Mouse (Mus musculus) monocyte, adult 2 months (primary cell): ENCODE data around the gene Dnah17.

Experiments used
- DNase-seq, 2 experiments: peaks; one replicate each; pipeline ENCODE4 v3.0.0; 2022; ENCODE audit warnings: low spot score in 2 of 2, low read depth in 1 of 2

Dnah17 gene

DNA sequence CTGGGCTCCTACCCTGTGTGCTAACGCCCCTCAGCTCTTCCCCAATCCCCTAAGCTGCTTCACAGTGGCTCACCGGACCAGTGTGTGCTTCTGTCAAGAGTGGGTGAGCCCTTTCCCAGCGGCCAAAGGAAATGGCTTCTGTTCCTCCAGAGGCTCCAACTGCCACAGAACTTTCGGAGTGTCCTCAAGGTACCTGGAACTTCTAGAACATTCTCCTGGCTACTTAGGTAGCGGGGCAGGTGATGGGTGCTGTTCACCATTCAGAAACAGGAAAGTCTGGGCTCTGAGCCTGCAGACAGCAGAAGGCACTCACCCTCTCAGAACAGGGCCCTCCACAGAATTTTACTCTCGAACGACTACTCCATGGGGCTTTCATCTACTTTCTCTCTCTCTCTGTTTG is at the start of gene Dnah17:
TSS of gene Dnah17 (minus strand) at position 101 of the 400 bp plus-strand sequence.
- no peak for DNase-seq

GRCm38 (mm10) chr11:118180199-118180598 is 49.8 kb upstream of the Dnah17 start:
- peak; percentile 10 to 37 for DNase-seq

GRCm38 (mm10) chr11:118178236-118178635 is 47.8 kb upstream of the Dnah17 start:
- no peak for DNase-seq

DNA sequence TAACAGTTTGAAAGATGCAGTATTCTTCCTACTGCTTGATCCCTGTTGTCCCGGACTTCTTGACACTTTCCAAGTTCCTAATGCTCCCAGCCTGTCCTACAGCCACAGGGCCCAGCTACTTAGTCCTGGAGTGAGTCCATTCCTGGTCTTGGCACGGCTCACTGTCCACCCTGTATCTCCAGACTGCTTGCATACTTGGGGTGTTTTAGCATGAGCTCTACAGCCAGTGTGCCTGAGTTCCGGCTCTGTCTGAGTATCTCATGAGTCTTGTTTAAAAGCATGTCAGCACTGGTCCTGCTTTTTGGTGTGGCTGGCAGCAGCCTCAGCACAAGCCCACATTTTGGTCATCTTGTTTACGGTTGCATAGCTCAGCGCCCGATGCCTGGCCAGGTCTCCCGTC is 44.3 kb upstream of the Dnah17 start:
- DNase-seq = no peak

DNA sequence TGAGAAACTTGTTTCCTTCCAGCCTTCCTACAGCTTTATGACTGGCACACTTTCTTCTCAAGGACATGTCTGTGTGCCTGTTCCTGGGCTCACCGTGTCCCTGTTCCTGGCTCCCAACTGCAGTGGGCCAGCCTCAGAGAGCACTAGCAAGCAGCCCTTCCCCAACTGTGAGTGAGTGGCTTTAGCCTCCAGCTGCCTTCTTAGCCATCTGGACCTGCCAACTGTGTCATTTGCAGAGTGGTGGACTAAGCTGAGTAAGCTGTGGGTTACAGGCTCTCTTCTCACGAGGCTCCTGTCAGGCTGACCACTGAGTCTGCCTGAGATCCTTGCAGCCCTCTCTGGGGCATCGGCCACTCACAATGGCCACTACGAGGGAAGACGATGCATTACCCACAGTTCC is 42.3 kb upstream of the Dnah17 start:
- DNase-seq = no peak

GRCm38 (mm10) chr11:118170333-118170732 is 39.9 kb upstream of the Dnah17 start:
- DNase-seq = no peak

DNA sequence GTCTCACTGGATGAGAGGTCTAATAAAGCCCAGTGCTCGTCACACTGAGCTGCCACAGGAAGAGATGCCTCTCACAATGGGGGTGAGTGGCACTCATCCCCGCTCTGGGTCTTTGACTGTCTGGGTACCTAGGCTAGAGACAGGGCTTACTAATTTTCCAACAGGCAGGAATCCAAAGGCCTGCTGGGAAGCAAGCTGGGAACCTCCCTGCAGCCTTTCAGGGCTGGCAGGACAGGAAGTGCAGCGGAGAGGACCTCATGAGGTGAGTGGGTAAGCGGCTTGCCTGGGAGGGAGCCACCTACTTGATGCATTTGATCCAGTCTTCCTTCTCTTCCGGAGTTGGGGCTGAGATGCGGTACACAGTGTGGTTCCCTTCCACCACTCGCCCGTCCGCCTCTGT is 38.3 kb upstream of the Dnah17 start:
- DNase-seq = no peak

DNA sequence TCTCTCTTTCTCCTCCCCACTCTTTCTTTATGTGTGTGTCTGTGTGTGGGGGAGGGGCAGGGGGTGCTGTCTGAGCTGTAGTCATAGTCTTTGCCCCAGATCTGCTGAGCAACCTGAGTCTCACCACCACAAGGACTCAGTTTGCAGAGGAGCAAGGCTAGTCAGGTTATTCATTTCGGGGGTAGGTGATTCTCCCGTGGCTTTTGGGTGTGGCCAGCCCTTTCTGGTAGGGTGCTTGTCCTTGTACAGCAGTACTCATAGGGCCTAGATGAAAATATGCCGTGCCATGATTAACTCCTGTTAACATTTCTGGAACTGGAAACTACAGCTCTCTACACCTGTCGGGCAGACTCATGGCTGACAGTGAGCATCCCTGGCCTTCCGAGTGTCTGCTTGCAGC is 36.2 kb upstream of the Dnah17 start:
- DNase-seq = no peak

GRCm38 (mm10) chr11:118165681-118166080 is 35.2 kb upstream of the Dnah17 start:
- no peak for DNase-seq

DNA sequence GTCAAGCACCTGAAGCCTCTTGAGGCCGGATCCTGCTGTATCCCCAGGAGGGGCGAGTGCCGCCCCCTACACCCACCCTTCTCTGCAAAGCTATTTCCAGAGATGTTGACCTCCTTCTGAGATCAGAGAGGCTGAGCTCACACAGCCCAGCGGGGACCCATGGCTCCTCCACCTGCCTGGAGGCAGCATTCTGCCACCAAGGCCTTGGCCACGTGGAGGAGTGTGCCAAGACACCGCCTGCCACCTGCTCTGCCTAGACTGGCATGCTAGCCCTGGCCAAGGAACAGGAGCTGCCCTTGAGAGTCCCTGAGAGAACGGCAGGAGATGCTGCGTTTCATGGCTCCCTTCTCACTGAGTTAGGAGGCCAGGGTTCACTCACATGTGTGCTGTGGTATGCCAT is 34.1 kb upstream of the Dnah17 start:
- DNase-seq = no peak

GRCm38 (mm10) chr11:118162245-118162644 is 31.8 kb upstream of the Dnah17 start:
- no peak for DNase-seq

- no peak for DNase-seq
These were observed 30.8 kb upstream of the Dnah17 start for GRCm38 (mm10) chr11:118161240-118161639.

DNA sequence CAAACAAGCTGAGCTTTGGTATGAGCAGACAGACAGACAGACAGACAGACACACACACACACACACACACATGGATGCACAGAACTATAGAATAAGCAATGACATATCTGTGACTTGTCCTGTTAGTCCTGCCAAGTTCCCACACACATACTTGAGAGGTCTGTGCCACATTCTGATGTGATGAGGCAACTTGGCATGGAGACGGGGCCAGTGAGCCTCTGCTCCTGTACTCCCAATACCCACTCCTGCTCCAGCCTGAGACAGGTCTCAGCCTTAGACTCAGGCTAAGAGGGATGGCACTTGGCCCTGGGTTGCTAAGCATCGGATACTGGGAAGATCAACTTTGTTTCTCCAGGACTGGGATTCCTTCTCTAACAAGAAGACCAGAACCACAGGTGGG is 30.3 kb upstream of the Dnah17 start:
- no peak for DNase-seq

GRCm38 (mm10) chr11:118158753-118159152 is 28.3 kb upstream of the Dnah17 start:
- no peak for DNase-seq

DNA sequence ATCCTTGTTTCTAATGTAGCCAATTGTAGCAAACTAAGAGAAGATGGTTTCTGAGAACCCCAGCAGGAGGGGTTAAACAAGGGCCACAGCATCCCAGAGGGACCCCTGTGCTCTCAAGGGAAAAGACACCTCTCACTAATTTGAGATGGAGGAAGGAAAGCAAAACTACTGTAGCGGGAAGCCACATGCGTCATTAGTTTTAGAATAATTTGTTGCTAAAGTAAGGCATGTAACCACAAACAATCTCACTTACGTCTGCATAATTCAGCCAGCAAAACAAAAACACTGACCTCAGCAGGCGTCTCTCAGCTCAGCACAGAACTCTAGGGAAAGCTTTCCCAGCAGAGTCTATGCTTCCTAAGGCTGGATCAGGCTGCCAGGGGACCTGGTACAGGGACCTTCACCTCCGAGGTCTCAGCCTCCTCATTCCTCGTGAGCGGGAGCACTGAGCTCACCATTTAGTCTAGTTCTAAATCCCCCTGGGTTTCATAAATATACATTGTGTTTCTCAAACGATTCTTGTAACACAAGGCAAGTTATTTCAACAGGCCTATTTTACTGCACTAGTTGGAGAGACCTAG is 26.1 kb upstream of the Dnah17 start:
- no peak for DNase-seq

- no peak for DNase-seq
These were observed 22.5 kb upstream of the Dnah17 start for GRCm38 (mm10) chr11:118152964-118153363.

DNA sequence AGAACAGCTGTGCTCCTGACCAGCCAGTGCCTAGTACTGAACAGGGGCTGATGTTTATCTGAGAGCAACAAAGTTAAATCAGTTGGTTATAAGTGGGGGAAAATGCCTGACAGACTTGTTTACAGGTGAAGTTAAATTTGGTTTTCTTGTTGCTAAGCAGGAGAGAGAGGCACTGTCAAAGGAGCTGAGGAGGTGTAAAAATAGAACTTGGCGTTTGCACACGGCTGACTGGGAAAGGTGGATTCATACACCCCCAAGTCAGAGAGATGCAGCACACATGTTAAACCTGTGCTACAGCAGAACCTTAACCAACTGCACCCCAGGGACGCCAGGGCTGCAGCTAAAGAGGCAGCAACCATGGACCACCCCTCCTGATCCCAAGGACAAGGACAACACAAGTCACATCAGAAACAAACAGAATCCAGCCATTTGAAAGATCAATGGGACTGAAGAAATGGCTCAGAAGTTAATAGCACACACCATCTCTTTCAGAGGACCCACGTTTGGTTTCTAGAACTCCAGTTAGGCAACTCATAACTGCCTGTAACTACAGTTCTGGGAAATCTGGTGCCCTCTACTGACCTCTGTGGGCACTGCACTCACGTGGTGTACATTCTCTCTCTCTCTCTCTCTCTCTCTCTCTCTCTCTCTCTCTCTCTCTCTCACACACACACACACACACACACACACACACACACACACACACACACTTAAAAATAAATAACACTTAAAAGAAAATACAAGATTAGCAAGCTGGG is 21.2 kb upstream of the Dnah17 start:
- no peak for DNase-seq

GRCm38 (mm10) chr11:118150115-118150701 is 19.8 kb upstream of the Dnah17 start:
- no peak for DNase-seq

- peak in 1 of 2 experiments; percentile 61 for DNase-seq
These were observed 17.6 kb upstream of the Dnah17 start for GRCm38 (mm10) chr11:118147877-118148637.

- DNase-seq = no peak
These were observed 16.0 kb upstream of the Dnah17 start for GRCm38 (mm10) chr11:118146446-118146845.

DNA sequence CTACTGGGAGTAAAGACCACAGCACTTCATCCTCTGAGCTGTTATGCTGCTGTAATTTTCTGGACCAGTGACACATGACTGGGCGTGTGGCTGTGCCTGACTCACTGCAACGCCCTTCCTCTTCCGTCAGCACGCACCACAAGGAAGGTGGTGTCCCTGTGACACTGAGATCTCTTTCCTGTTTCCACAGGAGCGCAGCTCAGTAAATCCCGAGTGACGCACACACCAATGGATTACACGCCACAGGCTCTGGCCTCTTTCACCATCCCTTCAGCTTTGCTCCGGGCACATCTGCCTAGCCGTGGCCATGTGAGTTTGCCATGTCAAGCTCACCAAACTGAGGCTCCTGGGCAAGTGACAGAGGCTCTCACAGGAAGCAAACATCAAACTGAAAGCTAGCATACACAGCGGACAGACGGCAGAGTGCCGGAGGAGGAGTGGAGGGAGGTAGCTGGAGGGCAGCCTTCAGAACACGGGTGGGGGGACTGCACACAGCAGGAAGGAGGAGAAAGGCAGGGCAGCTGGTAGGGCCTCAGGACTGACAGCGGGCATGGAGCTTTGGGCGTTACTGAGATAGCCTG is 15.4 kb upstream of the Dnah17 start:
- peak; percentile 89 to 93 for DNase-seq
